Mouse (Mus musculus): ENCODE measurements around the gene Prpf6. TPM values are rescaled to one million over a fixed set of nuclear protein-coding genes. Genes with fewer than 3 reads are reported as not detected.
A peak's percentile ranks its signal among the peaks of the same experiment; 100 is the strongest.

The Prpf6 gene
- total RNA-seq, 2 experiments from 2014 or later, result 20.3 to 79.3 TPM

- no peak for ATAC-seq (replicated peaks; ENCODE audit: poor library complexity)
These were observed 12.7 kb upstream of the Prpf6 start for GRCm38 (mm10) chr2:181578790-181579618.

GRCm38 (mm10) chr2:181579681-181580080 lies 12.0 kb upstream of the Prpf6 start:
- ATAC-seq (replicated peaks; ENCODE audit: poor library complexity), result no peak

- no peak for ATAC-seq (replicated peaks; ENCODE audit: poor library complexity)
These were observed 11.4 kb upstream of the Prpf6 start for GRCm38 (mm10) chr2:181580131-181580772.

- peak; percentile 73 for ATAC-seq (replicated peaks; ENCODE audit: poor library complexity)
These were observed 10.7 kb upstream of the Prpf6 start for GRCm38 (mm10) chr2:181581016-181581401.

- ATAC-seq (replicated peaks; ENCODE audit: poor library complexity), result peak; percentile 60
These were observed 10.1 kb upstream of the Prpf6 start for GRCm38 (mm10) chr2:181581402-181582120.

GRCm38 (mm10) chr2:181582358-181582757 lies 9.3 kb upstream of the Prpf6 start:
- ATAC-seq (replicated peaks; ENCODE audit: poor library complexity), result no peak

GRCm38 (mm10) chr2:181582939-181583338 lies 8.7 kb upstream of the Prpf6 start:
- no peak for ATAC-seq (replicated peaks; ENCODE audit: poor library complexity)

- ATAC-seq (replicated peaks; ENCODE audit: poor library complexity), result no peak
These were observed 8.0 kb upstream of the Prpf6 start for GRCm38 (mm10) chr2:181583460-181584257.

- no peak for ATAC-seq (replicated peaks; ENCODE audit: poor library complexity)
These were observed 7.2 kb upstream of the Prpf6 start, which contains the start of gene Uckl1 for GRCm38 (mm10) chr2:181584411-181584942. Gene Uckl1, minus strand, starts transcription at chr2:181584892.

GRCm38 (mm10) chr2:181585506-181585905 lies 6.2 kb upstream of the Prpf6 start:
- no peak for ATAC-seq (replicated peaks; ENCODE audit: poor library complexity)

GRCm38 (mm10) chr2:181586124-181586523 lies 5.5 kb upstream of the Prpf6 start:
- ATAC-seq (replicated peaks; ENCODE audit: poor library complexity), result no peak

- no peak for ATAC-seq (replicated peaks; ENCODE audit: poor library complexity)
These were observed 3.9 kb upstream of the Prpf6 start for GRCm38 (mm10) chr2:181587796-181588195.

GRCm38 (mm10) chr2:181588229-181588780 lies 3.4 kb upstream of the Prpf6 start:
- ATAC-seq (replicated peaks; ENCODE audit: poor library complexity), result no peak

GRCm38 (mm10) chr2:181589011-181589731 lies 2.5 kb upstream of the Prpf6 start:
- no peak for ATAC-seq (replicated peaks; ENCODE audit: poor library complexity)

GRCm38 (mm10) chr2:181589732-181590105 lies 1.9 kb upstream of the Prpf6 start:
- no peak for ATAC-seq (replicated peaks; ENCODE audit: poor library complexity)

- no peak for ATAC-seq (replicated peaks; ENCODE audit: poor library complexity)
These were observed 1.2 kb upstream of the Prpf6 start for GRCm38 (mm10) chr2:181590471-181590870.

- peak; percentile 41 for ATAC-seq (replicated peaks; ENCODE audit: poor library complexity)
These were observed 768 bp downstream of the Prpf6 start, which contains the start of gene Zfp512b for GRCm38 (mm10) chr2:181592231-181593041. Gene Zfp512b, minus strand, starts transcription at chr2:181592803.

GRCm38 (mm10) chr2:181593042-181593421 lies 1.4 kb downstream of the Prpf6 start:
- peak; percentile 26 for ATAC-seq (replicated peaks; ENCODE audit: poor library complexity)

GRCm38 (mm10) chr2:181593937-181594336 lies 2.3 kb downstream of the Prpf6 start:
- no peak for ATAC-seq (replicated peaks; ENCODE audit: poor library complexity)

All from megakaryocyte progenitor cell, adult 5-6 weeks (primary cell).